Mouse (Mus musculus) ES-E14 (cell line): ENCODE results near the gene Cd177.

ENCODE experiments used
- CHD2 ChIP-seq: IDR thresholded peaks from 2 replicates; pipeline ENCODE4 v1.6.1; 2014; ENCODE audit warnings: mild to moderate bottlenecking, low read depth, low read length, inconsistent platforms
- HCFC1 ChIP-seq: IDR thresholded peaks from 2 replicates; pipeline ENCODE4 v1.6.1; 2012; ENCODE audit warnings: low read length, inconsistent platforms, borderline replicate concordance; ENCODE audit not compliant: insufficient read depth
- MAFK ChIP-seq: IDR thresholded peaks from 2 replicates; pipeline ENCODE4 v1.6.1; 2014; ENCODE audit warnings: mild to moderate bottlenecking, low read depth, low read length, inconsistent platforms; ENCODE audit not compliant: insufficient read depth
- ZC3H11A ChIP-seq: IDR thresholded peaks from 2 replicates; pipeline ENCODE4 v1.6.1; 2012; ENCODE audit warnings: low read depth, mild to moderate bottlenecking, inconsistent platforms, low read length, borderline replicate concordance
- ZNF384 ChIP-seq: IDR thresholded peaks from 2 replicates; pipeline ENCODE4 v1.6.1; 2012; ENCODE audit warnings: low read depth, low read length, inconsistent platforms

DNA sequence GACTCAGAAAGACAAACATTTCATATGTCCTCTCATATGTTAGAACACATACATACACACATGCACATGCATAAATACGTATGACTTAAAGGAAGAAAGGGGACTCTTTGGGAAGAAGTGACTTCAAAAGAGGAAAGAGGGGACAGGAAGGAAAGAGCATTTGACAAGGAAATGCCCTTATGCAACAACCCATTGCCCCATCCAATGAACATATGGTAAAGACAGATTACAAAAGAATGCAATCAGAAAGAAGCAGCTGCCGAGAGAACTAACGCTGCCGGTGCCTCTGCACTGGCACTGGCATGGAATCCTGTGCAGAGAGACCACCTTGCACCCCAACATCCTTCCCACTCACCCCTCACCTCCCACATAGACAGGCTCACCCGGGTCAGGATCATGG is 6.6 kb downstream of the Cd177 start:
- TF ChIP-seq CHD2: no peak
- no peak for TF ChIP-seq HCFC1
- no peak for TF ChIP-seq ZNF384
- no peak for TF ChIP-seq ZC3H11A
- TF ChIP-seq MAFK: no peak
